Mouse (Mus musculus): ENCODE measurements at regions not wholly inside any gene's neighbourhood (a gene's known extent, or its start where the extent isn't known, plus 50 kb on each side); places are given as distances from the start of the nearest gene placed in this dataset.

DNA sequence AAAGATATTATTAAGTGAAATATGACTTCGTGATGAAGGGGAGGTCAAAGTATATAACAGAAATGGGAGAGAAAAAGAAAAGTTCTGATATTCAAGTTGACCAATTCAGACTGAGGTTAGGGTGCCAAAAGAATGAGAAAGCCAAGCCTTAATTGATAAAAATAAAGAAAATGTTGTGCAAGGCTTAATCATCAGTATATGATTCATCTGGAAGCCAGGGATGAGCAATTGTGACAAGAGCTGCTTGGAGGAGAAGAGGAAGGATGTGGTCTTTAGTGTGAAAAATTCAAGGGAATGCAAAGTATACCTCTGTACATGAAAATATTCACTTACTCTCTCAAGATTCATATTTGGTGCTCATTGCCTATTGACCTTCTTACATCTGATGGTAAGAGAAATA is 129.7 kb upstream of the Rasa1 start:
- Histone ChIP-seq H3K27me3 (ENCODE audit: insufficient read depth, low read length) (no peaks in the 10 kb centered on the region), H3K4me2 (ENCODE audit: low read depth, low read length, poor library complexity, severe bottlenecking) (no peak overlapping the region), H3K4me3 (ENCODE audit: low read depth, low read length) (no peak overlapping the region), H3K36me3 (ENCODE audit: insufficient read depth, low read length) (no peaks in the 10 kb centered on the region), H3K9ac (replicated peaks; ENCODE audit: low read length, poor library complexity, severe bottlenecking) (no peak overlapping the region), H3K9me3 (ENCODE audit: low read length) (no peaks in the 10 kb centered on the region), H3K27ac (ENCODE audit: low read depth, low read length) (no peak overlapping the region), H3K4me1 (ENCODE audit: insufficient read depth, low read length) (no peaks in the 10 kb centered on the region)
- ATAC-seq (ENCODE audit: low FRiP score): no peak
- DNase-seq (ENCODE audit: low spot score): no peak
- 79% methylated on average over 1 of the region's 1 CpGs for WGBS
- no peak for TF ChIP-seq CTCF (IDR thresholded peaks at IDR 0.05)

DNA sequence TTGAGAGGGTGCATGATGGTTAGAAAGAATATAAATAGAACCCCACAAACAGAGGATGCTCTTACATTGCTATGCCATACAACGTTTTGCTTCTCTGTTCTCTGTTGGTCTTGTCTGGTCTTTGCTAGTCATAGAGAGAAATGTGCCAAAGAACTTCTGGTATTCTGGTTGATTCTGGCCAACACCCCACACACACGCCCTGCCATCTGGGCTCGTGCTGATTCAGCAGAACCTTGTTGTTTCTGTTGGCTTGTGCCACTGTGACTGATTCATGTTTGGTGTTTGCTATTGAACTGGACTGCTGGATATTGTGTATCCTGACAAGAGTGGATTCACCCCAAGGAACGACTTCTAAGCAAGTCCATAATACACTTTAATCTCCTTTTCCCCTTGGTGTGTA is 126.0 kb upstream of the Rasa1 start:
- H3K4me2 ChIP-seq (ENCODE audit: low read depth, low read length, poor library complexity, severe bottlenecking): no peak overlapping the region
- 71% methylated on average over 4 of the region's 4 CpGs for WGBS
- H3K9me3 ChIP-seq (ENCODE audit: low read length): no peaks in the 10 kb centered on the region
- no peak overlapping the region for H3K27ac ChIP-seq (ENCODE audit: low read depth, low read length)
- H3K27me3 ChIP-seq (ENCODE audit: insufficient read depth, low read length): no peaks in the 10 kb centered on the region
- no peak overlapping the region for H3K9ac ChIP-seq (replicated peaks; ENCODE audit: low read length, poor library complexity, severe bottlenecking)
- H3K4me1 ChIP-seq (ENCODE audit: insufficient read depth, low read length): no peaks in the 10 kb centered on the region
- H3K4me3 ChIP-seq (ENCODE audit: low read depth, low read length): no peak overlapping the region
- H3K36me3 ChIP-seq (ENCODE audit: insufficient read depth, low read length): no peaks in the 10 kb centered on the region
- TF ChIP-seq CTCF (IDR thresholded peaks at IDR 0.05): no peak
- ATAC-seq (ENCODE audit: low FRiP score) (no peak), DNase-seq (ENCODE audit: low spot score) (no peak)

DNA sequence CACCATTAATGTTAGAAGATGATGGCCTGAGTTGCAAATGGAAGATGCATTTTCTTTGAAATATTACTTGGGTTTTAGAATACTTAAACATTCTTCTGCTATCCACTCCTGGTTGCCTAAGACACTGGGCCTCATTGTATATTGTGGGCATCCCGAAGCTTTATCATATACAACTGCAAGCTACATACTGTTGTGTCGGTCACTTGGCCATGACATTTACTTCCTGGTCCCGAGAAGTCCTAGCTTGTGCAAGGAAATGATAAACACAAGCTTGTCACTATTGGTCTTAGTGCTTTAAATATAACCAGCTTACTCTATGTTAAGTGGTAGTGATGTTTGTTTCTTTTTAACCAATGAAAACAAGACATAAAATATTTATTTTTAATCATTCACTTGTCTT is 122.4 kb upstream of the Rasa1 start:
- Histone ChIP-seq H3K36me3 (ENCODE audit: insufficient read depth, low read length) (no peaks in the 10 kb centered on the region), H3K9me3 (ENCODE audit: low read length) (no peaks in the 10 kb centered on the region), H3K4me1 (ENCODE audit: insufficient read depth, low read length) (no peaks in the 10 kb centered on the region), H3K27ac (ENCODE audit: low read depth, low read length) (no peak overlapping the region), H3K9ac (replicated peaks; ENCODE audit: low read length, poor library complexity, severe bottlenecking) (no peak overlapping the region), H3K4me2 (ENCODE audit: low read depth, low read length, poor library complexity, severe bottlenecking) (no peak overlapping the region), H3K4me3 (ENCODE audit: low read depth, low read length) (no peak overlapping the region), H3K27me3 (ENCODE audit: insufficient read depth, low read length) (no peaks in the 10 kb centered on the region)
- WGBS: 93% methylated on average over 3 of the region's 3 CpGs
- no peak for DNase-seq (ENCODE audit: low spot score)
- TF ChIP-seq CTCF (IDR thresholded peaks at IDR 0.05): no peak
- no peak for ATAC-seq (ENCODE audit: low FRiP score)

DNA sequence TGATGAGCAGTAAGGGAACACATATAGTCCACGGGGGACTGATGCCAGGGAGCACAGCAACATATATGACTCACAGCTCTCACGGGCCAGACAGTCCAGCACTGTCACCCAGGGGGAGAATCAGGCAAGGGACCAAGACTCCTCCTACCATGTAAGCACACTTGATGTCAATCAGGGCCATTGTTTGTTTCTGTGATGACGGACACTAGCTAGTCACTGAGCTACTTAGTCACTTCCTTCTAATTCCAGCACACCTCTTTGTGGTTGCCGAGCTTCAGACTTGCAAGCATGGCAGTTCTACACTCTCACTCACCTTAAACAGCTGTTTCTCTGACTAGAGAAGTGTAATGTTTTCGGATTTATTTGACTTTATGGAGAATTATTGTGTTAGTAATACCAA is 109.9 kb upstream of the Rasa1 start:
- Histone ChIP-seq H3K36me3 (ENCODE audit: insufficient read depth, low read length) (no peaks in the 10 kb centered on the region), H3K4me1 (ENCODE audit: insufficient read depth, low read length) (no peaks in the 10 kb centered on the region), H3K9me3 (ENCODE audit: low read length) (no peaks in the 10 kb centered on the region), H3K9ac (replicated peaks; ENCODE audit: low read length, poor library complexity, severe bottlenecking) (no peak overlapping the region), H3K27me3 (ENCODE audit: insufficient read depth, low read length) (no peaks in the 10 kb centered on the region), H3K4me3 (ENCODE audit: low read depth, low read length) (no peak overlapping the region), H3K4me2 (ENCODE audit: low read depth, low read length, poor library complexity, severe bottlenecking) (no peak overlapping the region), H3K27ac (ENCODE audit: low read depth, low read length) (no peak overlapping the region)
- ATAC-seq (ENCODE audit: low FRiP score): no peak
- no peak for TF ChIP-seq CTCF (IDR thresholded peaks at IDR 0.05)
- WGBS: 78% methylated on average over 5 of the region's 5 CpGs
- DNase-seq (ENCODE audit: low spot score): no peak

DNA sequence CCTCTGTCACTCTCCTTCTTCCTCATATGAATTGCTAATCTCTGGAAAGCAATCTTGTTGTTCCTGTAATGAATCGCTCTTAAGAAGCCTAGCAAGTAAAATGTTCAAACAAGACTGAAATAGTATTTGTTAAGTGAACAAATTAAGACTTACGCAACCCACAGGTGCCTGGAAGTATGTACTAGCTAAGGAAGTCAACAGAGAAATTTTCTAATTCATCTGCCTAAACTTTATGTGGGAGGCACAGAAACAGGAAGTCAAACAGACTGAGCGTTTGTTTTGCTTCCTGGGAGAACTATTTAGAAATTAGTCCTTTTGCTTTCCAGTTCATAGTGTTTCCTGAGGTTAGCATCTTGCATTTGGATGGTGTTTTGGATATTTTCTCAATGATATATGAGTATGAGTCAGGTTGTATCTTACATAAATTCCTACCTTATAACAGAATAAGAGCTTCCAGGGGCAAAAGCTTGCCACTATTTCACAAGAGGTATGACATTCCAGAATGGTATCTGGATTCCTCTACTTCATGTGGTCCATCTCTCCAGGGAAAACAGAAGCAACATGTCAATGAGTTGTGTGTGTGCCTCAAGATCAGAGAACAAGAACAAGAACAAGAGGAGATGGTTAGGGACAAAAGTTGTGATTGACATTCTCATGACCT is 87.5 kb upstream of the Rasa1 start:
- Histone ChIP-seq H3K9me3 (ENCODE audit: low read length) (no peaks in the 10 kb centered on the region), H3K27me3 (ENCODE audit: insufficient read depth, low read length) (no peaks in the 10 kb centered on the region), H3K9ac (replicated peaks; ENCODE audit: low read length, poor library complexity, severe bottlenecking) (no peak overlapping the region), H3K4me2 (ENCODE audit: low read depth, low read length, poor library complexity, severe bottlenecking) (no peak overlapping the region), H3K27ac (ENCODE audit: low read depth, low read length) (no peak overlapping the region), H3K4me1 (ENCODE audit: insufficient read depth, low read length) (no peaks in the 10 kb centered on the region), H3K36me3 (ENCODE audit: insufficient read depth, low read length) (no peaks in the 10 kb centered on the region), H3K4me3 (ENCODE audit: low read depth, low read length) (no peak overlapping the region)
- ATAC-seq (ENCODE audit: low FRiP score) (no peak), DNase-seq (ENCODE audit: low spot score) (no peak)
- WGBS: 86% methylated on average over 3 of the region's 3 CpGs
- TF ChIP-seq CTCF (IDR thresholded peaks at IDR 0.05): no peak

DNA sequence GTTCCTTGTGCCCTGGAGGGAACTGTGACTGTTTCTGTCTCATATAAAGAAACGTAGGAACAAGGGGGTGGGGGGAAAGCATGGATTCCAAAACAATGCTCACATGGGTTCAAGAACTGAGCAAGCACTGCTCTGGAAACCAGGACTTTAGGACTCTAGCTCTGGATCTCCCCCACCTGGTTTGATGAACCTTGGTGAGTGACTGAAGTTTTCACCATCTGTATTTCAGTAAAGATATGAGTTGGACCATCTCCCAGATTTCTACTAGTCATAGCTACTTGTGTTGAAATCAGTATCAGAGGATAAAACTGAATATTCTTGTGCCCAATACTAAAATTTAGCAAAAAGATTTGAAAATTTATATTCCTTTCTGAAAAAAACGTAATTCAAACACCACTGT is 70.7 kb upstream of the Rasa1 start:
- TF ChIP-seq CTCF (IDR thresholded peaks at IDR 0.05): no peak
- Histone ChIP-seq H3K4me2 (ENCODE audit: low read depth, low read length, poor library complexity, severe bottlenecking) (no peak overlapping the region), H3K4me3 (ENCODE audit: low read depth, low read length) (no peak overlapping the region), H3K9me3 (ENCODE audit: low read length) (no peaks in the 10 kb centered on the region), H3K36me3 (ENCODE audit: insufficient read depth, low read length) (no peaks in the 10 kb centered on the region), H3K27ac (ENCODE audit: low read depth, low read length) (no peak overlapping the region), H3K4me1 (ENCODE audit: insufficient read depth, low read length) (no peaks in the 10 kb centered on the region), H3K9ac (replicated peaks; ENCODE audit: low read length, poor library complexity, severe bottlenecking) (no peak overlapping the region), H3K27me3 (ENCODE audit: insufficient read depth, low read length) (no peaks in the 10 kb centered on the region)
- ATAC-seq (ENCODE audit: low FRiP score): no peak
- 73% methylated on average over 2 of the region's 2 CpGs for WGBS
- DNase-seq (ENCODE audit: low spot score): no peak

Data from midbrain, postnatal 0 days (tissue).